Mouse (Mus musculus): ENCODE measurements around the gene Nhsl2.

DNA sequence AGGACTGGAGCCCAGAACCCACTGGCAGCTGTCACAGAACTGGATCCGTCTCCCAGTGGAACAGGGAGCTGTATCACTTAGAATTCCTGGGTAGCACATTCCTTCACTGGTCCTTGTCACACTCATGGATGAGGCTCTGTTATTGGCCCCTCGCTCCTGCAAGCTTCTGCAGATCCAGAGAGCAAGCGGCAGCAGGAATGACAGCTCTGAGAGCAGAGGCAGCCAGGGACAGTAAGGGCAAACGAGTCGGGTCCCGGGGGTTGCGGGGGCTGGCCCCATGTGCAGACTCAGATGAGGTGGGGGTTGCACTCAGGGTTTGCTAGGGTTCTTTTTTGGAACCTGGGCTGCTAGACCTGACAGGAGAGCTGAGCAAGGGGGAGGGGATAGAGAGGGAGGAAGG is 155.2 kb downstream of the Nhsl2 start:
- TF ChIP-seq CTCF (IDR thresholded peaks at IDR 0.05; ENCODE audit: low read depth, low read length) (no peak), POLR2A (IDR thresholded peaks at IDR 0.05; ENCODE audit: insufficient read depth, low read length) (no peak)
